Mouse (Mus musculus) CH12.LX (cell line): Measurements from ENCODE around the gene Efs. TPM values are rescaled to one million over a fixed set of nuclear protein-coding genes. Genes with fewer than 3 reads are reported as not detected.

Source experiments
- DNase-seq: peaks from one replicate; pipeline ENCODE4 v3.0.0-alpha.2; 2013; ENCODE audit errors: extremely low read depth
- H3K27ac ChIP-seq: 2 replicates; pipeline ENCODE4 v1.5.1; 2012; ENCODE audit warnings: low read depth, mild to moderate bottlenecking, control low read depth, moderate library complexity; ENCODE audit not compliant: insufficient read depth
- H3K27me3 ChIP-seq: replicated peaks from 2 replicates; pipeline ENCODE3; 2012; ENCODE audit warnings: inconsistent platforms
- H3K36me3 ChIP-seq, 2 experiments: replicated peaks in 1 of 2; 2 replicates each; pipeline versions ENCODE3 to v1.6.1; 2012; ENCODE audit warnings: inconsistent platforms in 1 of 2, low read length in 1 of 2, mild to moderate bottlenecking in 1 of 2, mixed read lengths in 1 of 2, moderate library complexity in 1 of 2; ENCODE audit not compliant: control insufficient read depth in 1 of 2, insufficient read depth in 1 of 2
- H3K4me1 ChIP-seq, 2 experiments: 2 replicates each; pipeline ENCODE4 v1.6.1; 2012; ENCODE audit warnings: inconsistent platforms in 1 of 2, moderate library complexity in 1 of 2; ENCODE audit not compliant: insufficient read depth in 2 of 2, control insufficient read depth in 1 of 2
- H3K4me2 ChIP-seq: 2 replicates; pipeline ENCODE4 v1.6.1; 2012; ENCODE audit warnings: low read depth, mild to moderate bottlenecking, control low read depth; ENCODE audit not compliant: poor library complexity, insufficient read depth, severe bottlenecking
- H3K4me3 ChIP-seq, 3 experiments: fragments of 150-350 bp in 1 of 3; sonication (generic) in 1 of 3; replicated peaks in 1 of 3; 2 replicates each; pipeline versions ENCODE3 to v1.5.1; 2011 to 2012; ENCODE audit warnings: low read depth in 2 of 3, low read length in 2 of 3, mild to moderate bottlenecking in 2 of 3, moderate library complexity in 2 of 3, control low read depth in 1 of 3, improper control_type of control experiment in 1 of 3, inconsistent platforms in 1 of 3, mixed read lengths in 1 of 3; ENCODE audit not compliant: poor library complexity in 1 of 3
- H3K79me2 ChIP-seq: replicated peaks from 2 replicates; pipeline ENCODE4 v1.6.1; 2012; ENCODE audit warnings: mild to moderate bottlenecking, moderate library complexity; ENCODE audit not compliant: control insufficient read depth, poor library complexity, insufficient read depth, severe bottlenecking; ENCODE audit errors: extremely low read depth
- H3K9ac ChIP-seq: 2 replicates; pipeline ENCODE4 v1.6.1; 2012; ENCODE audit warnings: low read depth, mild to moderate bottlenecking, control low read depth, moderate library complexity; ENCODE audit not compliant: insufficient read depth
- H3K9me3 ChIP-seq: replicated peaks from 2 replicates; pipeline ENCODE3; 2012; ENCODE audit warnings: low read length, inconsistent platforms, mixed read lengths
- CTCF ChIP-seq, 2 experiments: IDR thresholded peaks in 1 of 2; conservative IDR thresholded peaks in 1 of 2; 2 replicates each; pipeline ENCODE4 v1.5.1; 2011 to 2012; ENCODE audit warnings: low read depth in 2 of 2, low read length in 2 of 2, improper control_type of control experiment in 1 of 2, inconsistent platforms in 1 of 2, mild to moderate bottlenecking in 1 of 2, moderate library complexity in 1 of 2
- ETS1 ChIP-seq: conservative IDR thresholded peaks from 2 replicates; pipeline ENCODE4 v1.6.1; 2012; ENCODE audit warnings: low read depth, mild to moderate bottlenecking, inconsistent platforms, low read length, improper control_type of control experiment, moderate library complexity
- GABPA ChIP-seq: IDR thresholded peaks from 2 replicates; pipeline ENCODE4 v1.6.1; 2012; ENCODE audit warnings: low read depth, low read length, improper control_type of control experiment, inconsistent platforms; ENCODE audit not compliant: insufficient replicate concordance
- HCFC1 ChIP-seq: IDR thresholded peaks from 2 replicates; pipeline ENCODE4 v1.6.1; 2012; ENCODE audit warnings: low read depth, mild to moderate bottlenecking, inconsistent platforms, low read length, improper control_type of control experiment
- IRF4 ChIP-seq: IDR thresholded peaks from 2 replicates; pipeline ENCODE4 v1.6.1; 2014; ENCODE audit warnings: low read depth, mild to moderate bottlenecking, inconsistent platforms, low read length, improper control_type of control experiment
- KAT2A ChIP-seq: IDR thresholded peaks from 2 replicates; pipeline ENCODE4 v1.6.1; 2012; ENCODE audit warnings: low read length, improper control_type of control experiment, inconsistent platforms; ENCODE audit not compliant: insufficient replicate concordance
- MAX ChIP-seq: IDR thresholded peaks from 2 replicates; pipeline ENCODE4 v1.6.1; 2011; ENCODE audit warnings: low read length, improper control_type of control experiment
- POLR2A ChIP-seq: IDR thresholded peaks from 2 replicates; pipeline ENCODE4 v1.6.1; 2011; ENCODE audit warnings: low read depth, mild to moderate bottlenecking, improper control_type of control experiment, low read length
- POLR2AphosphoS2 ChIP-seq: IDR thresholded peaks from 2 replicates; pipeline ENCODE4 v1.6.1; 2011; ENCODE audit warnings: low read depth, low read length, improper control_type of control experiment
- TBP ChIP-seq: conservative IDR thresholded peaks from 2 replicates; pipeline ENCODE4 v1.6.1; 2011; ENCODE audit warnings: low read depth, low read length, improper control_type of control experiment
- UBTF ChIP-seq: IDR thresholded peaks from 2 replicates; pipeline ENCODE4 v1.6.1; 2012; ENCODE audit warnings: low read depth, mild to moderate bottlenecking, inconsistent platforms, low read length, improper control_type of control experiment, moderate library complexity
- ZMIZ1 ChIP-seq: IDR thresholded peaks from 2 replicates; pipeline ENCODE4 v1.6.1; 2012; ENCODE audit warnings: low read depth, mild to moderate bottlenecking, inconsistent platforms, low read length, improper control_type of control experiment
- dilution Hi-C: fragments of 300-500 bp; cut with MboI; formaldehyde crosslinking; loops from 2 replicates; pipeline ENCODE4 v1.14.3; 2020; ENCODE audit warnings: low sequenced_read_pairs; ENCODE audit not compliant: extremely low pct_unique_long_range_greater_than_20kb, extremely low pct_ligation_motif_present
- in situ Hi-C: fragments of 300-500 bp; cut with MboI; formaldehyde crosslinking; loops from 3 replicates; pipeline ENCODE4 v1.14.3; 2019; ENCODE audit warnings: low sequenced_read_pairs, low pct_ligation_motif_present, low pct_unique_long_range_greater_than_20kb, mixed read lengths
- polyA plus RNA-seq: library from polyadenylated mRNA; unstranded; fragments of >175 nt; gene quantifications from 2 replicates; pipeline ENCODE4 v1.2.1, GENCODE M21; 2012; ENCODE audit warnings: low read depth; ENCODE audit not compliant: insufficient read length
- total RNA-seq, 2 experiments: library from RNA; depleted of rRNA; stranded (reverse); fragments of 300-350 nt in 1 of 2; fragments of >200 nt in 1 of 2; gene quantifications; 2 replicates each; pipeline ENCODE4 v1.2.3; 2012 to 2014

The Efs gene
- total and polyA plus RNA-seq, 3 experiments: not detected

- Histone ChIP-seq H3K4me3 (no peak overlapping the region), H3K9ac (no peak overlapping the region), H3K27ac (no peak overlapping the region), H3K79me2 (no peaks in the 10 kb centered on the region), H3K27me3 (peaks cover 90% of the 10 kb centered on the region), H3K4me1 (peaks cover 0 to 5% of the 10 kb centered on the region in 2 experiments; a peak in 1 of 4 replicates), H3K9me3 (peaks cover 4% of the 10 kb centered on the region), H3K36me3 (no peaks in the 10 kb centered on the region), H3K4me2 (no peak overlapping the region)
- dilution Hi-C loops: no loop called here
- in situ Hi-C loops: no loop called here
- no peak for DNase-seq
- TF ChIP-seq KAT2A (no peak), MAX (no peak), POLR2AphosphoS2 (no peak), CTCF (conservative IDR thresholded peaks at IDR 0.05 in 1 of 2, IDR thresholded peaks at IDR 0.05 in 1 of 2; ENCODE audit: low read depth in 2 of 2, low read length in 2 of 2) (no peak), POLR2A (no peak), IRF4 (no peak), TBP (no peak), HCFC1 (no peak), ETS1 (no peak), UBTF (no peak)
Measured at GRCm38 (mm10) chr14:54926401-54927158, 654 bp upstream of the Efs start.

- TF ChIP-seq ZMIZ1 (no peak), GABPA (no peak)
- H3K36me3 ChIP-seq: no peaks in the 10 kb centered on the region
- peak overlapping the region; percentile 39; the same call in 1 of the 2 replicates for H3K4me2 ChIP-seq
- no peak overlapping the region for H3K27ac ChIP-seq
- H3K9me3 ChIP-seq: peaks cover 4% of the 10 kb centered on the region
- H3K79me2 ChIP-seq: no peaks in the 10 kb centered on the region
- peaks cover 0 to 5% of the 10 kb centered on the region in 2 experiments; a peak in 1 of 4 replicates for H3K4me1 ChIP-seq
- no peak for DNase-seq
- H3K4me3 ChIP-seq: no peak overlapping the region
- in situ Hi-C loops: no loop called here
- dilution Hi-C loops: no loop called here
- H3K27me3 ChIP-seq: peaks cover 94% of the 10 kb centered on the region
- H3K9ac ChIP-seq: no peak overlapping the region
Measured at GRCm38 (mm10) chr14:54924641-54925348, 1.1 kb downstream of the Efs start.
